Mouse (Mus musculus) gastrocnemius, adult 8-10 months (tissue): ENCODE measurements around the gene Gm19935. TPM values are rescaled to one million over a fixed set of nuclear protein-coding genes. Genes with fewer than 3 reads are reported as not detected.

Source experiments
- DNase-seq, 2 experiments: peaks; one replicate each; pipeline ENCODE4 v3.0.0; 2022; ENCODE audit warnings: low spot score in 2 of 2
- total RNA-seq, 4 experiments: library from RNA; stranded (reverse); gene quantifications; 2 replicates each; pipeline ENCODE4 v1.2.4; 2022

Gene Gm19935
- total RNA-seq, 4 experiments from 2014 or later, result not detected

GRCm38 (mm10) chr8:90830980-90831379 lies 13.8 kb upstream of the Gm19935 start:
- DNase-seq, result no peak

- no peak for DNase-seq
These were observed 12.6 kb upstream of the Gm19935 start for GRCm38 (mm10) chr8:90829825-90830224.

- no peak for DNase-seq
These were observed 12.0 kb upstream of the Gm19935 start for GRCm38 (mm10) chr8:90828987-90829740.

- DNase-seq, result peak; percentile 89 to 90
These were observed 11.2 kb upstream of the Gm19935 start, which contains the start of gene Chd9 for GRCm38 (mm10) chr8:90828181-90828986. Gene Chd9 (plus strand): TSS chr8:90828352.

DNA sequence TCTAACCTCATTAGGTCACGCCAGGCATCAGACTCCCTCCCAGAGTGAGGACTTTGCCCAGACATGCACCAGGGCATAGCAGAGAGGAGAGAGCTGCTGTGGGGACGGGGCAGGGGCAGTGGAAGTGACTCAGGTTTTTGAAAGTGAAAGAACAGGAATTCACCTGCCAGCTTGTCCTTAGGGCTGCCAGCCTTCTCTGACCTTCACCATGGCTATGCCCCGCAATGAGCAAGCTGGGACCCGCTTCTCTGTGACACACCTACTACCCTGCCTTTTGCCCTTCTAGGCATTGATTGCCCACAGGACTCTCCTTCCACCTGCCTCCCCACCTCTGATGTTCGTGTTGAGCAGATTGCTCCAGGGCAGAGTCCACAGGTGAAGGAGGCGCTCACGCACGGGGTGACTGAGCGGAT lies 8.3 kb upstream of the Gm19935 start:
- DNase-seq, result no peak

- no peak for DNase-seq
These were observed 5.2 kb upstream of the Gm19935 start for GRCm38 (mm10) chr8:90822443-90822842.

- DNase-seq, result no peak
These were observed 3.1 kb upstream of the Gm19935 start for GRCm38 (mm10) chr8:90820321-90820696.

GRCm38 (mm10) chr8:90819561-90820320 lies 2.5 kb upstream of the Gm19935 start:
- DNase-seq, result no peak

GRCm38 (mm10) chr8:90816061-90816882 lies 921 bp downstream of the Gm19935 start:
- no peak for DNase-seq

GRCm38 (mm10) chr8:90813602-90814320 lies 3.4 kb downstream of the Gm19935 start:
- DNase-seq, result no peak

GRCm38 (mm10) chr8:90799473-90799872 lies 17.7 kb downstream of the Gm19935 start:
- no peak for DNase-seq

DNA sequence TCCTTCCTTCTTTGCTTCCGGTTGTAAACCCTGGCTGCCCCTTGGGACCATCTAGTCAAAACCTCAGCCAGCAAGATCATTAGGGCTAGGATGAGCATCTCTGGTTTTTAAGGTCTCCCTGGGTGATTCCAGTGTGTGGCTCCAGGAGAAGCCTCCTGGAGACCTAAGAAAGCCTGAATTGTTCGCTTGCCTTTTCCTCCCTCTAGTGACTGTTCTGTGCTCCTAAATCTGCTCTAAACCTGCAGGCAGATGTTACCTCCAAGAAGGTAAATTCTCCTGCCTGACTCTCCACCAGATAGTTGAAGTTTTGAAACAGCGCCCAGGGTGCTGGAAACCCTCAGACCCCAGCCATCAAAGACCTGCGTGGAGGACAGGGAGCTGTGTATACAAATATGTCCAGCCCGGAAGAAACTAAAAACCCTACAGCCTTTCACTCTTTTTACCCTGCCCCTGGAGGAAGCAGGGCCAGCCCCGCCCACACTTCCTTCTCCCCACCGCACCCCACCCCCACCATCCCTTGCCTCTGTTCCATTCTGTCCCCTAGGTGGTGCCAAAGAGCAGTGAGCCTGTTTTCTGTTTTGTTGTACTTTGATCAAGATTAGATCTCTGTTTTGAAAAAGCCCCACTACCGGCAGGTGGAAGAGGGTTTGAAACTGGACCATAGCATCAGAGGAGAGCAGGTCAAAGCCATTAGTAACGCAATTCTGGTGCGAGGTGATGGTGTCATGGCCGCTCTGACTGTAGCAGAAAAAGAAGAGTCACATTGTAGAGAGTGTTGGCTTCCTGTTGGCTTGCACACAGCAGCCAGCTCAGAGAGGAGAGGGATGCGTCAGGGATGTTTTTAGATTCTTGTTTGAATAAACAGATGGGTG lies 22.0 kb downstream of the Gm19935 start:
- DNase-seq, result peak; percentile 42 to 50

- DNase-seq, result peak; percentile 47 to 54
These were observed 23.5 kb downstream of the Gm19935 start for GRCm38 (mm10) chr8:90793710-90794109.

GRCm38 (mm10) chr8:90791616-90792015 lies 25.6 kb downstream of the Gm19935 start:
- no peak for DNase-seq

DNA sequence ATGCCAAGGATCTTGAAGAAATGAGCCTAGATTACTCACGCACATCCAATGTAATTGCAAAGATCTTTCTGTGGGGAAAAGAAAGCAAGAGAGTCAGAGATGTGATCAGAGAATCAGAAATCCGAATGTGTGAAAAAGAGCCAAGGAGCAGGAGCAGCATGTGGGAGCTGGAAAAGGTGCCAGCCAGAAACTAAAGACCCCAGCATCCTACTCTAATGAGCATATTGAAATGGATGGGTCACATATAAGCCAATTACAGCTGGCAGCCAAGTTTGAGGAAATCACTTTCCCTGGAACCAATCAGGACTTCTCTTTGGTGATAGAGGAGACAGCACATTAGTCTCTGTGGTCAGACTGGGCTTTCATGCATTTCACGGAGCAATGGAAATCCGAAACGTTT lies 47.4 kb downstream of the Gm19935 start:
- DNase-seq, result no peak
